Mouse (Mus musculus) MN1 (cell line): ENCODE results near the gene P2ry10b.
A peak's percentile ranks its signal among the peaks of the same experiment; 100 is the strongest.

Experiments used
- DNase-seq: peaks from one replicate; pipeline ENCODE4 v3.0.0-alpha.2; 2016; ENCODE audit warnings: low spot score

P2ry10b gene

DNA sequence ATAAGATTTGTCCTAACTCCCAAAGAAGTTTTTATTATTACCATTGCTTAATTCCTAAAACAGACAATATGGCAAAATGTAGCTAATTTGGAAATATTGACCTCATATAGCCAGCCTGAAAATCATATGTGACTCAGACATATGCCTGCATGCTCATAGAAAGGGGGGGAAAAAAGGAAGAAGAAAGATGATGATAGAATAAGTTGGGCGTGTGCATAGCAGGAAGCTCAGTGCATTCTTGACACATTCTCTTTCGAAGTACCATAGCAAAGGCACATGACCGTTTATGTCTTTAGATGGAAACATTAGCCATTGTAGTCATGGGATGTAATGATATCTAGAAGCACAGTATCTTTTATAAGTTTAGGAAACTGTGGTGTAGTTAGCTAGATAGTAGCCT is at the start of gene P2ry10b:
TSS of gene P2ry10b (plus strand) at position 247 of the 400 bp plus-strand sequence.
- no peak for DNase-seq

DNA sequence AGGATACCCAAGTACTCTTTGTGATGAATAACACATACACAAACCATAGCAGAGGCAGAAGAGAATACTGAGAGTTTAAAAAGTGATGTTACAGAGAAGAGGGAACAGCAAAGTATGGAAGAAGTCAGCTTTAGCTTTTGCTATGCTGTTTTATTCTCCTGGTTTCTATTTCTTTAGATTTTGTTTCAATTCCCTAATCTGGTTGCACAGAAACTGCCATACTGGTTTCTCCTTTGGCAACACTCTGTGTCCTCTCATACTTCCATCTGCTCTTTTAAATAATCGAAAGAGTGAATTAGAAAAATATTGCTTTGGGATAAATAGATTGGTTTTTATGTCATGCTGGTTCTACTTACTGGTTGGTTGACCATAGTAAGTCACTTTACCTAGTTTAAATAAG is 32.4 kb upstream of the P2ry10b start:
- no peak for DNase-seq

DNA sequence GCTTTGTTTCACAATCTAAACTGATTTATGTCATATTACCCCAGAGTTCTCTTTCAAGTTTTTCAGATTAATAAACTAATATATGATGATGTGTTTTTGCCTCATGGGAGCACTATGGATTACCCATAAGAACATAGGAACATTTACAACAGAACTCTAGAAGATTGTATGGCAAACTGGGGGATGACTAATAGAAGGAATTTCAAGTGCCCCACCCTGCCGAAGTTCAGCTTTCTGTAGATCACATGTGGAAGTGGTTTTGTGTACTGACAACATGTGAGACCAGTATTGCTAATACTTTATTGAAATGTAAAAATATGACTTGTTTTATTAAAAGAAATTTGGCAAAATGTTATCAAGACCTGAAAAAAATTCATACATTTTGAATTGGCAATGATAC is 31.7 kb upstream of the P2ry10b start:
- DNase-seq: no peak

DNA sequence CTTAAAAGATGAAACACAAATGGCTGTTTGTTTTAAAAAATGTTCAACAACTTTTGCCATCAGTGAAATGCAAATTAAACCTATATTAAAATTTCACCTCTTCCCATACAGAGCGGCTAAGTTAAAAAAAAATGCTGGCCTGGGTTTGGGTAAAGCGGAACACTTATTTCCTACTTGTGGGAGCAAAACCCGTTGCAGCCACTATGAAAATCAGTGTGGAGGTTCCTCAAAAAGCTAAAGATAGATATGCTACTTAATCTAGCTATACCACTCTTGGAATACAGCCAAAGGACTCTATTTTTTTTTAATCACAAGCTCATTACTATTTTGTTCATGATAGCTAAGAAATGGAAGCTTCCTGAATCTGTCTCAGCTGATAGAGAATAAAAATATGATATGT is 5.5 kb upstream of the P2ry10b start:
- DNase-seq: no peak

DNA sequence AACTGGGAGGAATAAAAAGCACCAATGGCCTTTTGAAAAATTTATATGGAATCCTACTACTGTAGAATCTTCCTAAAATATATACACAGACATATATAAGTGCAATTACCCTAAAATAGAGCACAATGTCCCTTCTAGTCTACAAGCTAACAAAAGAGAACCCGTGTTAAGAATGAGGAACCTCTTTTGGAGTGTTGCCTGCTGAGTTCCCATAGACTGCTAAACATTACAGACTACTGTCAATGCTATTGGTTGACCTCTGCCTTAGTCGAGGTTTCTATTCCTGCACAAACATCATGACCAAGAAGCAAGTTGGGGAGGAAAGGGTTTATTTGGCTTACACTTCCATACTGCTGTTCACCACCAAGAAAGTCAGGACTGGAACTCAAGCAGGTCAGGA is 4.8 kb upstream of the P2ry10b start:
- no peak for DNase-seq

DNA sequence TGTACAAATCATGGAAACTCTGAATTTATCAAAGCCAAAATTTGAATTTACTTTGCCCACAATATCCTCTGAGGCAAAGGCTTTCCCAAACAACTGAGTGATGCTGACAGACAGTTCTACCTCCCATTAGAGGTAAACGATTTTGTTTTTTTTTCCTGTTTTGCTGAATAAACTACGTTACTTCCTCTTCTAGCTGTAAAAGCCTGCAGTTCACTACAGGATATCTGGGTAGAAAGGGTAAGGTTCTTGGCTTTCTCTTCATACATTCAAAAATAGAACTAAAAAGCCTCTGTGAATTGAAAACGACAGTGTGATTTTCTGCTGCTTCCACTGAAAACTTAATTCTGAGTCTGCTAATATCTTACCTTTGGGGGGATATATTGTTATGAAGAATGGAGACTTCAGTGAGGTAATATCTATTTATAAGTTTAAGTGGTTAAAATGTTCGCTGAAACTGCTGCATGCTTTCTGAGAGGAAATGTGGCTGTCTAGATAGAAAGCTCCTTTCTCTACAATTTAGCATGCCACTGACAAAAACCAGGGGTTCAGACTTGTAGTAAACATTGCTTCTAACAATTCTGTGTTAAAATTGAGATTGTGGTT is 765 bp downstream of the P2ry10b start:
- DNase-seq: no peak

DNA sequence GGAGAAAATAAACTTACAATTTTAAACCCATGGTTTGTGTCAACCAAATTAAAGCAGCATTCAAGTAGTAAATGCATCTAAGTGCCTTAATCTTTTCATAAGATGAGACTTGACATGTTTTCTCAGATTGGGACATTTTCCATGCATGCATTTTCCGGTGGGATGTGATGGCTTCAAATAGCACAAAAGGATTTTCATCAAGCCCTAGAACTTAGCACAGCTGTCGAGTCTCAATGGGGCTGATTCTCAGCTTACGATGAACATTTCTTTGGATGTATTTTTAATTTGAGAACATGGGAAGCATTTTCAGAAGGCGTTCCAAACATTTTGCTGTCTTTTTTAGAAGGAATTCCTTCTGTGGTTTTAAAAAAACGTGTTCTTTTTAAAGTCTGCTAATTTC is 1.3 kb downstream of the P2ry10b start:
- no peak for DNase-seq

DNA sequence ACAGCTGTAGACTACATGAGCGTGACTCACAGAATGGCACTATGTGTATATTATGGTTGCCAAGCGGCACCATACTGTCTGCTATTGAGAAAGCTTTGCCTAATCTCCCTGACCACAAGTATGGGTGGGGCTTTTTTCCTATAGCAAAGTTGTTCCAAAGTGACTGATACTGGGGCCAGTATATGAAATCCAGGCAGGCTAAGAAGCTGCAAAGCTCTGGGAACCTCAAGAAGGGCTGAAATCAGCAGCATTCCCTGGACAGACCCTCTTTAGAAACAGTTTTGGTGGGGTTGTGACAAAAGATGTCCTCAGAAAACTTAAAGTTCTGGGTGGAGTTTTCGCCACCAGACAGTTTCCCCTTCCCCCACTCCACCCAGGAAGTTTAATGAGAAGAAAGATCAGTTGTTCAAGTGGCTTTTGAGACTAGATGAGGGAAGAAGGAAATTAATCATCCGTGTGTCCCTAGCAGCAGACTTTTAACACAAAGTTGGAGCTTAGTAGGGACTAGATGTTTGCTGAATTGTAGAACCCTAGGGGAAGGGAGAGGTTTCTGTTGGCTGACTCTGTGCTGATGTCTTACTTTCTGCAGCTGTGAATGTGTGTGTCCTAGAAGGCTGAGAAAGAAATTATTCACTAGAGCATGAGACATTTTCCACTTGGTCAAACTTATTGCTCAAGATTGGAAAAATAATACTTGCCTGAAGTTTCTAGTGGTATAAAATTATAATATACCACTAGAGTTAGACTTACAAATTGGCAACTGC is 2.2 kb downstream of the P2ry10b start:
- DNase-seq: peak; percentile 6

DNA sequence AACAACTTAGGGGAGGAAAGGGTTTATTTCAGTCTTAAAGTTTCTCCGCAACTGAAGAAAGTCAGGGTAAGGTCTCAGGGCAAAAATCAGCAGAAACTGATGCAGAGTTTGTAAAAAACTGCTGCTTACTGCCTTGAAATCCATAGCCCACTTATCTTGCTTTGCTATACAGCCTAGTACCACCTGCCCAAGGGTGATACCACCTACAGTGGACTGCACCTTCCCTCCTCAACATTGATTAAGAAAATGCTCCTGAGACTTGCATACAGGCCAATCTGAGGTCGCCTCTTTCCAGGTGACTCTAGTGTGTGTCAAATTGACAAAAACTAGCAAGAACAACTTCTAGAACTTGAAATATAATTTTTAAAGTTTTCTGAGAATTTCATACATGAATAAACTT is 7.3 kb downstream of the P2ry10b start:
- no peak for DNase-seq

DNA sequence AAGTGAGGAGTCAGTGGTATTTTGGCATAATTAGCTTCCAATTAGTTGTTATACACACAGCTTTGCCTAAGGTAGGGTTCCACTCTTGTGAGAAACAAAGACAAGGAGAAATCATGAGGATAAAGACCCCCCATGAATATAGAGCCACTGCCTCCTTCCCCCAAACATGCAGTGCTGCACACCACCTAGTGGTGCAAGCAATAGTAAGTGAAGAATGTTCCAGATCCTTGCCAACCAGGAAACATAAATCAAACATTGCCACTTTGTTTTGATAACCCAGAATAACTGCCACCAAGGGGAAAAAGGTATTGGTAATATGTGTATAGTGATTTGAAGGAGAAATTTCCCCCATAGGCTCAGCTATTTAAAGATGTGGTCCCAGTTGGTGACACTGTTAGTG is 11.8 kb downstream of the P2ry10b start:
- no peak for DNase-seq

DNA sequence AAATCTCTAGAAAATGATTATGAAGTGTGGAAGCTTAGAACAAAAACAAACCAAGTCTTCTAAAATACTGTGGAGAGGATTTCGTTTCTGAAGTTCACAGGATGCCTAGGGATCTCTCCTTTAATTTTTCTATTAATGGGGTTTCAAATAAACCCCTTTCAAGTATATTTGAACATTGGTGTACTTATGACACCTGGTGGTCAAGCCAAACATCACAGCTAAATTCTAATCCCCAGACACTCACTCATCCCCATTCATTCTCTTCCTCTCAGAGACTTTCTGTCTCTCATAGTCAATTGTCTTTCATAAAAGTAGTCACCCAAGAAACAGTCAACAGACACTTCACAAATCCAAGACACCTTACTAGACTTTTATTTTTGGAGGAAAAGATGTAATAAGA is 19.6 kb downstream of the P2ry10b start:
- peak; percentile 14 for DNase-seq

DNA sequence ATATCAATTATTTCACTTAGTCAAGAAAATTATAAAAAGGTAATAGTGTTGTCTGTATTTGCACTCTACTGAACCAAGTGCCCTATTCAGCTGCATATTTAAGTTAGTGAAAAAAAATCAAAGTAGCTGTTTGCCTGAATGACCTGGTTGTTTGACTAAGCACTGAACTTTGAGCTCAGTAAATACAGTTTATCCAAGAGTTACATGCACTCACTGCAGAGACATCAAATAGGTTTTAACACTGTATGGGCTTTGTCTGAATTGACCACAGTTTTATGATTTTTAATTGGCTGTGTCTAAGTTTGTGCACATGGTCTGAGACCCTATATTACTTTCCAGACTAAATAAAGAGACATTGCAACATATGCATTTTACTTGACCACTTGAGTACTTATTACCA is 20.4 kb downstream of the P2ry10b start:
- no peak for DNase-seq

DNA sequence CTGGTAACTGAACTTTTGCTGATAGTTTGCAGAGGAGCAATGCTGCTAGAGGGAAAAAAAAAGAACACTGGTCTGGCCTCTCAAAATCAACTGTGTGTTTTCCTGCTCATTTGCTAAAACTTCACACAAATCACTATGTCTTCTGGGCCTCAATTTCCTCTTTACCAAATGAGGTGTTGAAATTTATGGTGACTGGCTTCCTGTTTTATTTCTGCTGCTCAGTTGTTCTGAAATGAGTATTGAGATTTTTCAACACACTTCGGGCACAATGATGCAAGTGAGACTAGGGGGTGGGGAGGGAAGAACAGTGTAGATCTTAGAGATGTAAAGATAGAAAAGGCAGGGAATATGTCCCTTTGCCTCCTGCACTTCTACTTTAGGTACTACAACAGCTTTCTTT is 30.0 kb downstream of the P2ry10b start:
- no peak for DNase-seq

DNA sequence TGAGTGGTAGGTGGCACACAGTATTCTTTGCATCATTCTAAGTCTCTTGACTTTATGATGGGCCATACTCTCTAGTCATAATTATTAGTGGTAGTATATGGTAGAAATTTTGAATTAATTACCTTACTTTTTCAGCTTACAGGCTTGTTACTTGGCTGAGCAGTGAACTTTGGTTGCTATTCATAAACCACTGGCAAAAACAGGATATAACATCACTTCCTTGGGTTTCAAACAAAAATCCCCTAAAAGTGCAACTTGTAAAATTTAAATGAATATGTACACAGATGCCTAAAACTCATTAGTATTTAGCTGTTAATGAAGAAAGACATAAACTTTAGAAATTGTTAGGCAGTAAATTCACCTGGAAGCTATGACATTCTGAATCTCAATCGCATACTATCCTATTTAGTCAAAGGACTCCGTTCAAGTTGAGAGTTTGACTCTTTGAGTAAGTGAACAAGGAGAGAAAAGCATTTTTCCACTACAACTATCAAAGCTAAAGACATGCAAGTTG is 68.9 kb downstream of the P2ry10b start:
- no peak for DNase-seq
